Mouse (Mus musculus) right cerebral cortex, adult 18-20 months (tissue): ENCODE measurements around the gene Brdt.
A peak's percentile ranks its signal among the peaks of the same experiment; 100 is the strongest.

Source experiments
- DNase-seq: peaks from one replicate; pipeline ENCODE4 v3.0.0; 2022; ENCODE audit warnings: mixed read lengths

The Brdt gene

DNA sequence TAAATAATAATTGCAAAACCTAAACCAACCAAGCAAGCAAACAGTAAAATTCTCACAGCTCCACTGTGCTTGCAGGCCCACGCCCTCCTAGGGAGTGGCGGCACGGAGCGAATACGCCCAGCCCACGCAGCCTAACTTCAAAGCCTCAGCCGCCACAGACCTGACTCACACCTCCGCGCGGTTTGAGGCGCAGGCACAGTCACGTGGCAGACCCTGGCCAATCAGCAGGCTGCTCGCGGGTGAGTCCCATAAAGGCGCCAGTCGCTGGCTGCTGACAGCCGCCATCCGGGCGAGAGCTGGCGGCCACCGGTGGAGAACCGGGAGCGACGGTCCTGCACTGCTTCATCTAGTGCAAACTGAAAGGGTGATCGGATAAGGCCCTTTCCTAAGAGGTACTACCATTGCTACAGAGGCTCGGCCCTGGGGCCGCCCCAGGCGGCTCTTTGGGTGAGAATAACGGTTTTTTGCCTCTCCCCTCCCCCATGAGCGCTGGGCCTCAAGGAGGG lies at the start of gene Brdt:
Gene Brdt, plus strand, starts transcription at position 244 of the 506 bp plus-strand sequence.
- no peak for DNase-seq

DNA sequence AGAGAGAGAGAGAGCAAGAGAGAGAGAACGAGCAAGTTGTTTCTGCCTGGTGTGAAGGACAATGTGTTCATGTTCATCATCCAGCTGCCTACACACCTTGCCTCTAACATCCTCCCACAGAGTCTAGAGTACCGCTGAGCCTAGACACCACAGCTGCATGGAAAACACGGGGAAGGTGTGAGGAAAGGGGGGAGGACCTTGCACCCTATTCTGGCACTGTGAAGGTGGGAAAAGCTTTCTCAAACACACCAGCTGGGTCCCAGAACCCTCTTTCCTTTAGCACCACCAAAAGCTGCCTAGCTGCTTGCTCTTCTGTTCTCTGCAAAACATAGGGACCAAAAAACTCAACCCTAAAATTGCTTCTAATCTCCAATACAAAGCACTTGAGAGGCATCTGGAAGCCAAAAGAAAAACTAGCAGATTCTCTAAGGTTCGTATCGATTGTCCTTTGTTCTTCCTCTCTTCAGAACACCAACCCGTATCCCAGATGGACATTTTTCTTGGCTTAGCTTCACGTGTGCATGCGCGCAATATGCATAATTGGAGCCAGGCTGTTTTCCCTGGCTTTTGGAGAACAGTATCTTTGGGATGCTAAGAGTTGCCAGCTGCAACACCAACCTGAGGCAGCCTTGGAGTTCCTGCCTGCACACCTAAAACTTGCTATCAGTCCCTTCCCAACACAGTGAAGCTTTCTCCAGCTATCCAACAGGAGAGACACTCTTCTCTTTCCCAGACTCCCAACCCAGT lies 48.2 kb upstream of the Brdt start:
- DNase-seq: peak; percentile 39

DNA sequence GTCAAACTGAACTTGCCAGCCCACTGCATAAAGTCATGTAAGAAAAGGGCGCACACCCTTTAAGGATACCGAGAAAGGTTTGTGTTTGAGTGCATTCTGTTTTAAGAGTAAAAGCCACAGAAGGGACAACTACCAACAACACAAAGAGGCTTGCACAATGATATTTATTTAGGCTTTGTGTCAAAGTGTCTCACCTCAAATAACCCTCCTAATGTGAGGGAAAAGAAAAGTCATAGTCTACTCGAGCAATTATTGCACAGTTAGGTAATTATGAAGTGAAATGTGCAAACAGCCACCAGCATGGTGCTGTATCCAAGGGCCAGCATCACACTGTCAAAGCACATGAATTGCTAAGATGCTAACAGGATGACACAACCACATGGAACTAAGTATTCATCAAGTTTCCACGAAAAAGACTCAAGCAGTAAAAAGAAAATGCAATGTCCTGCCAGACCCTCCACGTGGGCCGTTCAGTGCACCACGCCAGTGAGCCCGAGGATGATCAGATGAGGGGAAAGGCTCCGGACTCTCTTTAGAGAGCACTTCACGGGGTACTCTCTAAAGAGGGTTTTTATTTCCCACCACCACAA lies 46.9 kb upstream of the Brdt start:
- DNase-seq: no peak

DNA sequence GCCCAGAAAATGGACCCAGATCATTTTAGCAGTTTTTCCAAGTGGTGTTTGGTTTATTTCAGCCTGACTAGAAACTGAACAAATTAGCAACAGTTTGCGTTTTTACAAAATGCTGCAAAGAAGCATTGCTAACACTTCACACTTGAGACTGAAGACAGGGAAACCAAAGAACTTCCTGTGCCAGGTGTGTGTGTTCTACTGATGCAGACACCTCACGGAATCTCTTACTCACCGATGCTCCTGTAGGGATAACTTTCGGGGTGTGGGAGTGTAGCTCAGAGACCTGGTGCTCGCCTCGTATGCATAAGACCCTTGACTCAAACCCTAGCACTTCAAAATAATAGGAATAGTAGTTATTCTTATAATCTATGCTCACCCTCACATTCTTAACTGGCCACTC lies 45.4 kb upstream of the Brdt start:
- DNase-seq: no peak

DNA sequence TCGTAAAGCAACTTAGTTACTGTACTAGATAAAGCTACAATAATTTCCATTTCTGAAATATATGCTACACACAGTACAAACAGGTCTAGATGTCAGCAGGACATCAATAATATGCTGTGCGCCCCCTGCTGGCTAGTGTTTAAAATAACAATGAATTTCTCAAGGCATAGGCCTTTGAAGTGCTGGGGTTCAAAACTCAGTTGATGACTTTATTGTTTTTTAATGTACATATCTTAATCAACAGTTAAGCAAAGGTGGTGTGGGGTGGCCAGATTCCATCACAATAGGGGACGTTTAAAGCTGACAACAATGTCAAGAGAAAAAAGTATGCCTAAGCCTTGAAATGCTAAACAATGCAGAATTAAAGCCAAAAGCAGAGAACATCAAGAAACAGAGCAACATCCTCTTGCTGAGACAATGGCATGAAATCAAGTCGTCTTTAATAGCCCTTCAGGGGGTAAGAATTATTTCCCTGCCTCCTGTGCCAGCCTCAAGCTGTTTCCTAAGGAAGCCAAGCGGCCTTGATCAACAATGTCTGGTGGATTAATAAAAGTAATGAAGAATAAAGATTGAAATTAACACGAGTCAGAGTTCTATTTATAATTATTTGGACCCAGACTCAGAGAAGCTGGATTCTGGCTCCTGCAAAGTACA lies 43.6 kb upstream of the Brdt start:
- DNase-seq: peak; percentile 38

DNA sequence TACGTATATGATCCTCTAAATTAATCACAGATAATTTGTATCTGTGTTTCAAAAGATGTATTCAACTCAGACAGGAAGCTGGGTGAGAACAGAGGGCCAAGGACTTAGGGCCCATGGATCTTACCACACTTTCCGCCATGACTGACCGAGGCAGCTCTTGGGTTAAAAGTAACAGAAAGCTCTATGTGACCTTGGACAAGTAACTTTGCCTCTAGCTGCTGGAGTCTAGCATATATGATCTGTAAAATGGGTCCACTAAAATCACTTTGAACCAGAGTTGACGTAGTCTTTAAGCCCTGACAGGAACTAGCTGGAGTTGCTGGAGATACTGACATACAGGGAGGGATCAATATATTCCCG lies 43.1 kb upstream of the Brdt start:
- no peak for DNase-seq

DNA sequence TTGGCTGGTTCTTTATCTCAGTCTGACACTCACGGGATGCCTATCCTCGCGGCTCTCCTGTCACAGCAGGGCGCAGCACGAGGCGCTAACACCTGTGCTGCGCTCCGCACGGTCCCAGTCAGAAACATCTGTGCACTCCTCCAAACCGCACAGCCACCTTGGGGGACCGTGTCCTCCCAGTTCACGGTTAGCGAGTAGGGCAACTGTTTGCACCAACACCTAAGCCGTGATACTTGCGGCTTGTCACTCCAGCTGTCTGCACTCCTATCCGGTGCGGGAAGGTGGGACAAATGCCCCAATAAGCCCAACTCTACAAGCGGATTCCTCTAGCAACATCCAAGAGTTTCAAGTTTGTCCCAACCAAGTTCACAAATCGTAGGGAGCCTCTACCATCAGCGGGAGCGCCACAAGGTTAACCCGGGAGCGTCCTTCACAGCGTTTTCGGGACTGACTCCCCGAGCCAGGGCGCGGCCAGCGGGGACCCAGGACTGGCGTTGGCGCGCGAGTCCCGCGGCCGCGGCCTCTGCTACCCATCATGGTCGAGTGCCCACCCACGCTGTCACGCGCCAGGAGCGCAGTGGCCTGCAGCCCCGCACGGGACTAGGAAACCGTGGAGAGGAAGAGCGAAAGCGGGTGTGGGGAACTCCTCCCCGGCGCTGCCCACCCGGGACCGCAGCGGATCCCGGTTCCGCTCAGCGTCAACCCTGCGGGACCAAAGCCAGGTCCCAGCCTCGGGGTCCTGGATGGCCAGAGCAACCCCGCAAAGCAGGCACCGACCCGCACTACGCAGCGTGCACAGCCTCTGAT lies 42.3 kb upstream of the Brdt start:
- DNase-seq: peak; percentile 50

DNA sequence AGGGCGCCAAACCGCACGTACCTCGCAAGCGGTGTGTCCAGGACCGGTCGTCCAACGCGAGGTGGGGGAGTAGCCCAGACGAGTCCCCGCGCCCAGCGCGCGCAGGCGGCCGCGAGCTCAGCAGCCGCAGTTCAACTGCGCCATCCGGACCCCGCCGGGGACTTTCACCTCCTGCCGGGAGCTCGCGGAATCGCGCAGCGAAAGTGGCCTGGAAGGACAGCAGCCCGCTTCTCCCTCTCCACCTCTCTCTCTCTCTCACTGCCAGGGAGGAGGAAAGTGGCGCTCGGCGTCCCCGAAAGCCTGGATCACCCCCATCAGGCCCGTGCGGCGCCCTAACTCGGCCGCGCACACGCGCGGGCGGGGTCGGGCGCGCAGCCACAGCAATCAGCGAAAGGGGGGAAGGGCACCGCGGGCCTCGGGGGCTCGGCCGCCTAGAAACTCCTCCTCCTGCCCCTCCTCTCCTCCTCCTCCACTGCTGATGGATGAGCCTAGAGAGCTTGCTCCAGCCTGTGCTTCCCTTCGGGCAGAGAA lies 41.7 kb upstream of the Brdt start, which contains the start of gene Tgfbr3:
Gene Tgfbr3, minus strand, starts transcription at position 396 of the 531 bp plus-strand sequence.
- peak; percentile 83 for DNase-seq

DNA sequence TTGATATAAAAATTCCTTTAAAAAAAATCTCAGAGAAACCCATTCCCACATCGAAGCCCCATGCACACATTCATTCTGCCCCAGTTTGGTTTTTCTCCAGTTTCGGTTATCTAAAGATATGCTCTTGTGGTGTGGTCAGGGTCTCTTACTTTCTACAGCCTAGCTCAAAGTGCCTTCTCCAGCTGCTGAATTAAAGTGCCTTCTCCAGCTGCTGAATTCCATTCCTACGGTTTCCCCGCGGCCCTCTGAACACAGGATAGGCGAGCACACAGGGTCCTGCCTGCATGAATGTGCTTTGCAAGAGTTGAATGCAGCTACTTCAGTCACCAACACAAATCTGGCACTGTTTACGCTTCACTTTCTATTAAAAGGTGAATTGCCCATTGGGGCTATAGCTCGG lies 41.0 kb upstream of the Brdt start:
- DNase-seq: no peak

DNA sequence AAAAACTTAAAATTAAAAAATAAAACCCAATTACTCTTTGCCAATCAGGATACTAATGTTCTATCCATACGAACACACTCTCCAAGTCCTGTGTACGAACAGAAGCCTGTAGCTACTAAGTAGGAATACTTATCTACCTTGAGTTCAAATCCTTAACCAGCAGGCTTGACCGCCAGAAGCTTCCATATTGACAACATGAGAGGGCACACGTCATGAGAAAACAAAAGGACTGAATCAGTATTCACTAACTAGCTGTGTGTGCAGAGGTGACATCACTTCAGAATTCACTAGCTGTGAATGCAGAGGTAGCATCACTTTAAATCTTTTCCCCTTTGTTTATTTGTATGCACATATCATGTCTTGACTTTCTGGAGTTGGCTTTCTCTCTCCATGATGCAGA lies 36.9 kb upstream of the Brdt start:
- DNase-seq: no peak

DNA sequence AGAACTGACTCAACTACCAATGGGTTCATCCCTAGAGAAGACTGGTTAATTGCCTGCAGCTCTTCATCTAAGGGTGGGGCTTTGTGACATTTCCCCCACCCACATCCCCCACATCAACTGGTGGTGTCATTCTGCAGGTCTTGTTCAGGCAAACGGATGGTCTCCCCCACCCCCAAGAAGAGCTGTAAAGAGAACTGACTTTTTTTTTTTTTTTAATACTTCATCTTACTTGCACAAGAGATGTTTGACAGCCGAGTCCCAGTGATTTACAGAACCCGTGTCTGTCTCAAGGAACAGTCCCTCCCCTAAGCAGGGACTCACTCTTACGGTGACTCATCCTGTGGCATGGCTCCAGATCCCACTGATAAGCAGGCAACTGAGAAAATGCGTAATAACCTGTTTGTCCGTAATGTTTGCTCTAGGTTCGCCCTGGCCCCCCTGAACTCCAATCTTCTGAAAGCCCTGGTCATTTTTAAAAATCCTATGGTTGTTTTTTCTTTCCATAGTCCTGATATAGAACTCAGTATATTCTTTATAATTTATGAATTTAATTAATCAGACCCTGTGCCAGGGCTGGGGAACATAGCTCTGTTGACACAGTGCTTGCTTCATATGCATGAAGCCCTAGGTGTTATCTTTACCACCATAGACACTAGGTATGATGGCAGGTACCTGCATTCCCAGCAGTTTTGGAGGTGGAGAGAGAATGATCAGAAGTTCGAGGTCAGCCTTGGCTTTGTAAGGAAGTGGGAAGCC lies 35.7 kb upstream of the Brdt start:
- no peak for DNase-seq

DNA sequence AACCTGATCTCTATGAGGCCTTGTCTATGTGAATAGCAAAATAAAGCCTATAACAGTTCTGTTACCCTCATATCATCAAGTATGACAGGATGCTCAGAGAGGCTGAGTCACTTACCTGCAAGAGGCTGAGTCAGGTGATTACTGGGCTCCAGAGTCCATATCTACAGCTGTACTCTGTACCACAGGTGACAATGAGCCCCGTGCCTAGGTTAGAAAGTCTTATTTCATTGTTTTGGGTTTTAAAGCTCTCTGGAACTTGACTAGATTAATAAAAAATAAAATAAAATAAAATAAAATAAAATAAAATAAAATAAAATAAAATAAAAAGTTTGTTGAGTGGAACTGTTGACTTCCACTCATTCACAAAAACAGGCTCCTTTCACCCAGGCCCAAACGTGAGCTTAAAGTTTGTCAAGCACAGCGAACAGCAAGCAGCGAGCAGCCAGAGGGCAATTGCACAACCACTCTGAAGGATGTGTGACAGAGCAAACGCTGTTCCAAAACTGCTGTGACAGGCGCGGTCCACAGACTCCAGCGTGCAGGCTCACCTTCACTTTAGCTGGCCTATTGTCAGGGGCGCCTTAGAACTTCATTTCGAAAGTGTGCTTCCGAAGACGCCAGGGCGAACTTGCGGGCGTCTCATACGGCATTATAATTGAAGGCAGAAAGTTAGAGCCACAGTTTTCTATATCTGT lies 35.0 kb upstream of the Brdt start:
- no peak for DNase-seq

DNA sequence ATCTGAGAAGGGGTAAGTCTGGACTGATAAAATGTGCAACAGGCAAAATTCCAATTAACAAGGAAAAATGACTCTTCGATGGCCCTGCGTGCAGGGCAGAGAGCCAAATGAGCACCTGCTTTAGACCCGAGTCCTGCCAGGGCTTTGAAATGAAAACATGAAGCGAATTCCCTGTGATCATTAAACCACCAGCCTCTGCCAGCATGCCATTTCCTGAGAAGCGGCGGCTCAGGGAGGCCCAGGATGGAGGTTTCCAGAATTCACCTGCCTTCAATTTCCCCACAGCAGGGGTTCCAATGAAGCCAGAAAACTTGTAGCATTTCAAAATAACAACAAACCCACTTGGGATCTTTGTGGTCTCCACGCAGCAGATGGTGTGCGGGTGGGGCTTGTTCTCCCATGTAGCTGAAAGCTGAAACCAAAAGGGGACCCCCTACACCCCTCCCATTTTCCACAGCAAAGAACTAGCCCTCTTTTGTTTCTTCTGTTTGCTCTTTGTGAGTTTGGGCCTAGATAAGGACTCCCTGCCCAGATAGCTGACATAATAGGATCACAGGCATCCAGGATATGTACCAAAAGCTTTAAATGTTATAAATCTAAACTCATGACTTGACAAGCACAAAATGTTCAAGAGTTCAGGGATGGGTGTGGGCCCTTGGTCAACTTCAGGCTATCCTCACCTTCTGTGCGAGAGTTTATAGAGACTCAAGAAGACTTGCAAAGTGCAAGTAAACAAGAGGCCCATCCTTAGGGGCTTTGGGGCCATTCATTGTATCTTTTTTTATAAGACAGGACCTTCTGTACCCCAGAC lies 34.2 kb upstream of the Brdt start:
- DNase-seq: no peak

DNA sequence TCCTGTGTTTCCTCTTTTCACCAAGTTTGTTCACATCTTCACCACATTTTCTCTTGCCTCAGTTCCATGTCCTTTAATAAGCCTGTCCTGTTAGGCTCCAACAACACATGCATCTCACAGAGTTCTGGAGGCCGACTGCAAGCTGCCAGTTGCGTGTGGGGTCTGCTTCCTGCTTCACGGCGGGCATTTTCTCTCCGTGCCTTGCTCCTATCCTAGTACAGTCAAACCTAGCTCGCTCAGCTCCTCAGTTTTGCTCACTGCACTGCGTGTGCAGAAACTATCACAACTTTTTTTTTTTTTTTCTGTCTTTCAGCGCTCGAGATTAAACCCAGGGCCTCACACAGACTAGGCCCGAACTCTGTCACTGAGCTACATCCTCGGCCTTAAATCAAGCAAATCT lies 32.1 kb upstream of the Brdt start:
- no peak for DNase-seq

DNA sequence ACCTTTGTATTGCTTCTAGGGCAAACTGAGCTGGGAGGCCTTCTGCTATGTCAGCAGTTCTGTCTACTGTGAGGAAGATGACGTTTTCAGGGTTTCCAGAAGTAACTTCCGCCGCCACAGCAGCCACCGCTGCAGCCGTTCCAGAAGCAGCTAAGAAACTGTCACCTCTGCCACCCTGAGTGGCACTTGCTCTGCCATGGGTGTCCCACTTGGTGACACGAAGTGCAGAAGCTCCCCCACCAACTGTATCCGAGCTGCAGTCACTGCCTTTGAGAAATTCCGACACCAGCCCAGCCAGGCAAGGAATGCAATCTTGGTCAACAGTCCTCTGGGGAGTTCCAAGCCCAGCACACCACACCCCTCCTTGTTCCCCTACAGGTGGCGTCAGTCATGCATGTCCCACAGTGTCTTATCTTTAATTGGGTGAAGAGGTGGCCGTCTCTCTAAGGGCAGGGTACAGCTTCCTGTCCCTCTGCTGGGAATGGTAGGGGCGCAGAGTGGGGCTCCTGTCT lies 27.6 kb upstream of the Brdt start:
- no peak for DNase-seq

DNA sequence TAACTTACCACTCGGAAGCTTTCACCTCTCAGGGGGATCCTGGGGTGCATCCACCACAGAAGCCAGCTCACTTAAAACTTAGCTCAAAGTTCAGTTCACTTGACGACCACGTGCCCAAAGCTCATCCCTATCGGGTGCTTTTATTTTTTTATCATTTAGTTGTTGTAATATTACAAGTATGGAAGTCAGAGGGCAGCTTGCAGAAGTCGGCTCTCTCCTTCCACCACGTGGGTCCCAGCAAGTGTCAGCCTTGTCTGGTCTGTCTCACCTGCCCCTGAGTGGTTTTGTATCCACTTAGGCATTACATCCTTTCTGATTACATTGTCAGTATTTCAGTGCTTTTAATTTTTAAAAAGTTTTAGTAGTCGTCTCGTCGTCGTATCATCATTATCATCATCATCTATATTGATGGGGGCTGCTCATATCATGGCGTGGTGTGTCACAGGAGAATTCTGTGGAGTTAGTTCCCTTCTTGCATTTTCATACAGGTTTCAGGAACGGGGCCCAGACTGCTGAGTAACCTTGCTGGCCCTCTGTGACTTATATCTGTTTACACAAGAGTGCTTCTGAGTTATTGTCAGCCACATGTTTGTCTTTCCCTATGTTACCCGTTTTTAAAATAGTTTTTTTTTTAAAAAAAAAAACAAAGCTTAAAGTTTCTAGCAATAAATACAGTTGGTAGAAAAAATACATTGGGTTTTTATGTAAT lies 26.7 kb upstream of the Brdt start:
- no peak for DNase-seq

DNA sequence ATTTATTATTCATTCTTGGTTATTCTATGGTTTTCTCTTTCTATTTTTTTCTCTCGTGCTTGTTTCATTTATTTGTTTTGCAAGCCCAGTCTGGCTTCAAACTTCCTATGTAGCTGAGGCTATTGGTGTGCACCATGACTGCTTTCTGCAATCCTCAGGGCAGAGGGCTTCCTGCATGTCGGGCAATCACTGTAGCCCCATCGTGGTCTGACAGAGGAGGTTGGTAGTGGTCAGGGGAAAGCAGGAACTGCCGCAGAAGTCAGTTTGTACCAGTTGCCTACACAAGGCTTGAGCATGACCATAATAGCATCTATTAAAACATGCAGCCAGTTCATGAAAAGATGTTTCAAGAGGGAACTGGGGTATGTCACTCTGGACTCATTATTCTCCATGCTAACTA lies 23.5 kb upstream of the Brdt start:
- no peak for DNase-seq

DNA sequence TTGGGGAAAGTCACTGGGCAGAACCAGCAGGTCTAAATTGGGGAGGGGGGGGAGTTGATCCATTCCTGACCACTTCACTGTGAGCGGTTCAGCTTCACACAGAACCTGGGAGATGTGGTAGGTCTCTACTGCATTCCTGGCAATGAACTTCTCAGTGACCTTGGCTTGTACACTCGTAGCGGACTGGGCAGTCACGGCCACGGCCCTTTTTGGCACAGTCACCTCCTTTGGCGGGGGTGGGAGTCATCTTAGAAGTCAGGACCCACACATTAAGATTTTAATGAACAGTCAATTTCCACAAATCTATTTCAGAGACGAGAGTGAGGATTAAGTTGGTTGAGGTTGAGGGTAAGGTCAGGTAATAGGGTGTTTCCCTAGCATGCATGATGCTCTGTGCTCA lies 13.8 kb upstream of the Brdt start:
- DNase-seq: no peak

DNA sequence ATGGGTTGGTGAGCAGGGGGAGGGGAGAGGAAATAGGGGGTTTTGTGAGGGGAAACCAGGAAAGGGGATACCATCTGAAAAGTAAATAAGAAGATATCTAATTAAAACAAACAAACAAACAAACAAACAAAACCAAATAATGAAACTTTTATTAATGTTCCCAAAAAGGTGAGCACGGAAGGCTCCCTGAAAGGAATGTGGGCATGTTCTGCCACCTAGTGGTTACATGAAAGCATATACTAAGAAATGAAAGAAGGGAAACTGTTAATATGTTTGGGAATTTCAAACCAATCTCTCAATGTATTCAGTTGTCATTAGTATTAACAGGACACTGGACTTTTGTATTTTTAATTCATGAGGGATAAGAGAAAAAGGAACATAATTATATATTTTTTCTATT lies 10.3 kb upstream of the Brdt start:
- DNase-seq: peak; percentile 7

DNA sequence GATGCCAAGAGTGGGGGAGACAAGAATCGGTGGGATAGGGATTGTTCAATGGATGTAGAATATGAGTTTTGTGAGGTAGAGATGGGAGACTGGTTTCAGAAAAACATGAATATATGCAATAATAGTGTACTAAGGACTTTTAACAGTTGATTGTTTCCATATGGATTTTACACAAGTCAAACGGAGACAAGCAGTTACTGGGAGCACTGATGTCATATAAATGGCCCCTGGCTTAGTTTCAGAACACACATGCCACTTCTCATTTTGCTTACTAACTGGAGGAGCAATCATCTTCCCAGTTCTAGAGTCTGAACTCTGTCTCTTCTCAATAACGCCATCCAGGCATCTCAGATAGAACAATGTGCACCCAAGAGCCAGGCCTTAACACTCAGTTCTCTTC lies 9.4 kb downstream of the Brdt start:
- DNase-seq: no peak
